Mouse (Mus musculus) c-Kit-negative CD71-positive TER-119-positive erythroid progenitor cells, embryonic 14.5 days (primary cell): ENCODE data around the gene Sp4.

ENCODE experiments used
- DNase-seq: peaks from one replicate; pipeline ENCODE4 v3.0.0-alpha.2; 2013; ENCODE audit warnings: low read depth, low spot score

The Sp4 gene

DNA sequence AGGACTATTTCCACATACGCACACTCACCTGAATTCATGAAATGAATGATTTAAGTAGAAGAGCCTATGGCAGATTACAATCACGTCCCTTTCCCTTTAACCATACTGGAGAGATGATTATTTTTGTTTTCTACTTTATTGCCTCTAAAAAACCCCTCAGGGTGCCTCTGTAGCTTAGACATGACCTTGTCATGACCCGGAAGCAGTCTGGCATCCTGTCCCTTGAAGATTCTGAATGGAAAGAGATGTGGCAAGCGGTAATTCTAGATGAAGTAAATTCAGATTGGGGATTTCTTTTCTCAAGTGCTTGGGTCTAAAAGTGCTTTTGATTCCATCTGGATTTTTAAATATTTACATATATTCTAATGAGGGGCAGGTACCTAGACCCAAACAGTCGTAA, 24.9 kb downstream of the Sp4 start:
- no peak for DNase-seq

DNA sequence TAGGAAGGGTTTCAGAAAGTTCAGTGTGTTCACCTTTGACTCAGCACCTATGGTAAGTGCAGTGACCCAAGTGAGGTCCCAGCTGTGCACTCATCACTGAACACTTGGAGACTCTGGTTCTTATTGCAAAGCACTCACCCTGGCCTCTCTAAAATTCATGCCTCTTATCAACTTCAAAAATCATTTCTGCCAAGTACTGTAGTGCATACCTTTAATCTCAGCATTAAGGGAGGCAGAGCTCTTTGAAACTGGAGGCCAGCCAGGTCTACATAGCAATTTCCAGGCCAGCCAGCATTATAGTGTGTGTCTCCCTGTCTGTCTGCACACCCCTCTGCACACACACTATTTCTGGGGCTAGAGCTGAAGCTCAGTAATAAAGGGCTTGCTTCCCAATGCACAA, 36.3 kb downstream of the Sp4 start:
- no peak for DNase-seq

DNA sequence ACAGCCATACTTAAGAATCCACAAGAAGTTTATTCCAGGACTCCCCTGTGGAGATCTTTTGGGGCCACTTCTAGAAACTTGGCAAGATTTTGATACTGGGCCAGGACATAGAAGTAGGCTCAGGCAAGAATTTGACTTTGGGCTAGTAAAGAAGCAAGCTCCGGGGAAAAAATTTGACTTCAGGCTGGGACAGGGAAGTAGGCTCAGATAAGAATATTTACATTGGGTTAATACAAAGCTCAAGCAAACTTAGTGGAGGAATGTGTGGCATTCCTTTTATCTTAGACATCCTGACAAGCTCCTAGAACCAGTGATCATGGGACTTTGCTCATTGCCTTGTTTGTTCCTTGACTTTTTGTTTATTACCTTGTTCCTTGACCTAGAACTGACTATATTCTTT, 37.4 kb downstream of the Sp4 start:
- DNase-seq, result no peak

DNA sequence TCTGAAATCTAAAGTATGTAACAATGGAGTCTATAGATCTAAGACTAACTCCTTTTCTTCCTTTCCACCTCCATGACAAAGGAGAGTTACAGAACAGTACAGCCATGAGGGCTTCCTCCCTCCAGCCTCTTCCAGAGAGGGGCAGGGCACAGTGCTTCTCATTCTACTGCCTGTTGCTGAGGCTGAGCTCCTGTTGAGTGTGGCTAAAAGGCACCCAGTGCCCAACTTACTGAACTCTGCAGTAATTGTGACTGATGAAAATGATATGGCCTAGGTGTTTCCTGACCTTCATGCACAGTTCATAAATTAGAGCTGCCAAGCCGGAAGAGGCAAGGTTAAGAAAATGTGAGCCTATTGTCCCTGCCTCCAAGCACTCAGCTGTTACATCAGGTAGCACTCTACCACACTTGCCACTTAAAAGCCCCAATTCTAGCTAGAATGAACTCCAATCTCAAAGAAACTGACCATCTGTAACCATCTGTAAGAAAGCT, 45.9 kb downstream of the Sp4 start:
- no peak for DNase-seq

DNA sequence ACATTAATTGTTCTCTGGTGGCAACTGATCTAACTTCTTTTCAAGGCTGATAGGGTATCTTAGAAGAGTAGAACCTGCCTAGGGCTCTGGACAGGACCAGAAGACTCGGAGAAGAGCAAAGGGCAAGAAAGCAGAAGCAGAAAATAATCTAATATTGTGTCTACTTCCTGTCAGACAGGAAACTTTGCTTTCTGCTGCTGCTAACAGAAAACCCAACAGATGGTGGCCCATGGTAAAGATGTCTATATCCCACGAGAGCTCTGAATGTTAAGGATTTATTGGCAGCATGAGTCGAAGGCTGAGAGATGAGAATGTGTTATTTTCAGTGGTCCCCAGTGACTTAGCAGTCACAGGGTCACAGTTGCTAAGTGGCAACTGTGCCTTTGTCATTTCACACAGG, 80.1 kb downstream of the Sp4 start:
- no peak for DNase-seq

DNA sequence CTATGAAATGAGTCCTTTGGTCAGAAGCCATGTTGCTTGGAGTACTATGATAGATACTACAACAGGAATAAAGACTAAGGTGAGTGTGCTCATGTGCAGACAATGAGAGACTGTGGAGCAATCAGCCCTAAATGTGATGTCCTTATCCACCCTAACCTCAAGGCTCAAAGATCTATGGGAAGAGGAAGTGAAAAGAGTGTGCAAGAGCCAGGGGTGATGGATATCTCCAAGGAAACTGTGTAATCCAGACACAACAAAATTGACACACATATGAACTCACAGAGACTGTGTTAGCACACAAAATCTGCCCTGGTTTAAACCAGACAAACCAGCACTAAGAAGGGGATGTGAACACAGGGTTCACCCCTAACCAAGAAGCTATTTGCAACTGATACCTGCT, 81.2 kb downstream of the Sp4 start:
- DNase-seq, result no peak

DNA sequence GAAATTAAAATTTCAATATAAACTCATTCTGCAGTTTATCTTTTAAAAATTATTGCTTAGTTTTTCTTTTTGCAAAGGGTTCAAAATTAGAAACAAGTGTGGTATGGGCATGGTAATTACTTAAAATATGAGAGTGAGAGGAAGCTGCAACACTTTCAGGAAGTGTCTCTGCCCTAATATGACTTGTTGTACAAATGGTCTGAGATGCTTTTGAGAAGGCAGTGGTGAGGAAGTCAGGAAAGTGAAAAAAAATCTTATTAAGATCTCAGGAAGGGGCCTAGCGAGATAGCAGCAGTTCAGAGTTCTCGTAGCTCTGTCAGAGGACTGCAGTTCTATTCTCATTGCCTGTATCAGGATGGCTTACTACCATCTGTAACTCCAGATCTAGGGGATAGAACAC, 89.1 kb downstream of the Sp4 start:
- no peak for DNase-seq

DNA sequence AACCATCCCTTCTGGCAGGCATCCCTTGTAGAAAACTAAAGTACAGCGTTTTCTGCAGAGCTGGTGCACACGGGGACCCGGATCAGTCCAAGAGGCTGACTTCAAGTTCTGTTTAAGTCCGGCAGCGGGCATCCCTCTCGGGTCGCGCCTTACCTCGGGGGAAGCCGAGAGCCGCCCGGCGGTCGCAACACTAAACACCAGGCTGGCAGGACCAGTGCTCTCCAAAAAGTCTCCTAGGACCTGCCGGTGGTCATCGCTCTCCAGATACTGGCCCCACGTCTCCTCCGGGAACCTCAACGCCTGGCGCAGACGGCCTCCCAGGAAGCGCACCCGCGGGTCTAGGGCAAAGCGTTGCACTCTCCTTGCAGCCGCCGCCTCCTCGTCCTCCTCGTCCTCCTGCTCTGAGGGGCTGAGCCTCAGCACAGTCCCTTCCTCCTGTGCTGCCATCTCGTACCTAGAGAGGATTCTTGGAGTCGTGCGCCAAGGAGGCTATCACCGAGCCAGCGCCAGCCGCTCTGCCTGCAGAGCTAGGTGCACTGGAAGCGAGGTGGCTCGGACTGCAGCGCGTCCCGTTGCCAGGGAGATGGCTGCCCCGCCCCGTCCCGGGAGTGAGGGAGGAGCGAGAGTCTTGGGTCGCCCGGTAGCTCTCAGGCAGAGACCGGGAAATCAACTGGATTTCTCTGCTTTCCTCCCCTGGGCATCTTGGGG, 102.7 kb downstream of the Sp4 start, which contains the start of gene Dnah11:
Gene Dnah11 (minus strand): TSS at position 658 of the 708 bp plus-strand sequence.
- no peak for DNase-seq

DNA sequence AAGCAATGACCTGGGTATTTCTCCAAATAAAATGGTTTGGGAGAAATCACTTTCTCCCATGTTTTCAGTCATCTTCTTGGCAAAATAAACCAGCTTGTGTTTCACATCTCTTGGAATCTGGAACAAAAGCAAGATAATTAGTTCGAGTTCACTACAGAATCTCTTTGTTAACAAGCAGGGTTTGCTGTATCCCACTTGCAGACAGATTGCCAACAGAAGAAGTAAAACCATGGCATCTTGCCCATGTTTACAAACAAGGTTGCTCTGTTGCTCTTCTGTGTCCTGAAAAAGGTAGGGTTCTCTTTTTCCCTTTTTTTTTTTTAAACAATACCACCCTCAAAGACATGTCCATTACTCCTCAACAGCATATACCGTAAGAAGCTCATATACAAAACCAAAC, 104.7 kb downstream of the Sp4 start:
- no peak for DNase-seq

DNA sequence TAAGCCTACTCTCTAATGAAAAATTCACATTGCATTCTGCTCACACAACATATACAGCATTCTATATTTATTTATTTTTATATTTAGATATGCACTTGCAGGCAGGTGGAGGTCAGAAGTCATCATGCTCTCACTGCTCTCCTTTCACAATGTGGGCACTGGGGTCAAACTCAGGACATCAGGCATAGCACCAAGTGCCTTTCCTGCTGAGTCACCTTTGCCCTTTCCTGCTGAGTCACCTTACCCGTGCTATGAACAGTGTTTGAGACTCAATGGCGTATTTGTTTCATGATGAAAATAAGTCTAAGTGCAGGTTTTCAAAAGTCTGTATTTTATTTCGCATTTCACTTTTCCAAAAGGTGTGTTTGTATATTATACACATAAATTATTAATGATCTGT, 111.7 kb downstream of the Sp4 start:
- DNase-seq, result peak; percentile 33

DNA sequence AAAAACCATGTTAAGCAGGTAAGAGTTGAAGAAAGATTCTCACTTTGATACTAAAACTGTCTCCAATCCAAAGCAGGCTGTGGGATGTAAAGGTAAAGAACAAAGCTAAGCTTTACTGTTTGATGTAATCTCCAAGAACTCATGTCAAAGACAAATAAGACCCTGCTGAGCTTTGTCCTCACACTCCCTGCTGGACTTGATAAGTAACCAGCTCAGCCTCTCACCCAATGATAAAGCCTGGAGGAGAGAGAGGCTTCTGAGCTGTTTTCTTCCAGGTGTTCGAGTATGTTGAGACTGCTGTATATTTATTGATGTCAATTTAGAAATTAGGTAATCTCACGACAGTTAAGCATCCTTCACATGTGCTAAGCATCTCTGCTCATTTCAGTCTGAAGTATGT, 113.6 kb downstream of the Sp4 start:
- no peak for DNase-seq

DNA sequence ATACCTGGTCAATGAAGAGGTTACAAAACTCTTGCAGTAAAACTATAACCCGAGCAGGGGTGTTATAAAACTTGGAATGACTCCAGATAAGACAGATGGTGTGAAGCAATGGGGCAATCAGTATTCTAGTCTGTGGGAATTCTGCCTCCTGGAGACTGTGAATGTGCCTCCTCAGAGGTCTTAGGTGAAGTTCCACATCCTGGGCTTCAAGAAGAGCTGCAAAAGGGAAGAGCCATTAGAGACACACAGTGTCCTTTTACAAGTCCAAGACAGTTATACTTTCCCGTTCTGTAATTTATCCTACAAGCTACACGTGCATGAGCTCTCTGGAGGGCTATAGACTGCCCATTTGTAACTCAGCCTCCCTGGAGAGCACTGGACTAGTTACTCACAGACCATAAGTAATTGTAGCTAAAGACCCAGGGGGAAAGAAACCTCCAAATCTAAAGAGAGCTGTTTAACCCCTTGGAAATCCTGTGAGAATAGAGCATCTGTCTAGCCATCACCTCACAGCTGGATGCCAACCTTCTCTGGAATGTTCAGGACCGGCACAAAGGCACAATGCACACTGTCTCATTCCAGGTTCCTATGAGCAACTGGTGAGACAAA, 114.3 kb downstream of the Sp4 start:
- no peak for DNase-seq

DNA sequence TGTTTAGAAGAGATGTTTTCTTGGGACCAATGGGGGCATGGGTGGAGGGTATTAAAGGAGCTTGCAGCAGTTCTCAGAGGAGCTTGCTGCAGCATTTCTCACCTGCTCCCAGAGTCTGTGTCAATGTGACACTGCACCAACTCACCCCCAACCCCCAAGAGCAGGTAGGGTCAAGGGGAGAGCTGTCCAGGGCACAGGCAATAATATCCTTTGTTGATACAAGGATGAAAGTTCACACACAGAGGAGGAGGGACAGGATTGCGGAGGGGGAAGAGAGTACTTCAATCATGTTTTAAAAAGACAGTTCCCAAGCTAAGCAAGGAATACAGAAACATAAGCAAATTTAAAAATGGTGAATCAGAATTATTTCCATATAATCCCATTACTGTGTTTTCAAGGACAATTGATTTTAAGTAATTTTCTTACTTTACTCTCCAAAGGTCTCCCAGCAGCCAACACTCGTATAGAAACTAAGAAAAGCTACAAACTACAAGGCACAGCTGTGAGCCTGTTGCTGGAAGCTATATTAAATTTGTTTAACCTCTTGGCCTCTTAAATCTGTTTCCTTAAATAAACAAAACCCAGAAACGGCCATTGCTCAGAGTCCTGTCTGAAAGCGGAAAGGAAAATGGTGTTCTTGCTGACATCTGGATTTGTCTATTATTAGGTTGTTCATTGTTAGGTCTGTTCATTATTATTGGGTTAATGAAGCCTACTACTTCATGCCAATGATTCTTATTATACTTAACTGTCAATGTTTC, 114.9 kb downstream of the Sp4 start:
- no peak for DNase-seq
